Mouse (Mus musculus) R1 (cell line): ENCODE results near the gene Cct5.
"Not testable (repeated sequence)": the region's sequence is repeated elsewhere in the genome, so short reads cannot be mapped to it uniquely, and the experiment has no call there.

Experiments used
- DNase-seq: peaks from one replicate; pipeline ENCODE4 v3.0.0-alpha.2; 2018; ENCODE audit warnings: low read depth, low spot score

Gene Cct5

GRCm38 (mm10) chr15:31599834-31600233, 1.8 kb downstream of the Cct5 start:
- DNase-seq, result no peak

GRCm38 (mm10) chr15:31595651-31596050, 6.0 kb downstream of the Cct5 start:
- DNase-seq, result no peak

- no peak for DNase-seq
These were observed 7.3 kb downstream of the Cct5 start for GRCm38 (mm10) chr15:31594260-31594659.

- no peak for DNase-seq
These were observed 9.1 kb downstream of the Cct5 start for GRCm38 (mm10) chr15:31592531-31592930.

GRCm38 (mm10) chr15:31590176-31590575, 11.4 kb downstream of the Cct5 start:
- DNase-seq, result no peak

GRCm38 (mm10) chr15:31588989-31589640, 12.5 kb downstream of the Cct5 start:
- no peak for DNase-seq

- DNase-seq, result no peak
These were observed 13.8 kb downstream of the Cct5 start for GRCm38 (mm10) chr15:31587789-31588188.

- DNase-seq, result peak; percentile 86
These were observed 15.1 kb downstream of the Cct5 start for GRCm38 (mm10) chr15:31586519-31586918.

GRCm38 (mm10) chr15:31586088-31586487, 15.5 kb downstream of the Cct5 start:
- DNase-seq, result no peak

GRCm38 (mm10) chr15:31585238-31585637, 16.4 kb downstream of the Cct5 start:
- no peak for DNase-seq

- no peak for DNase-seq
These were observed 18.1 kb downstream of the Cct5 start for GRCm38 (mm10) chr15:31583304-31584085.

GRCm38 (mm10) chr15:31581086-31581485, 20.5 kb downstream of the Cct5 start:
- DNase-seq, result not testable (repeated sequence)

GRCm38 (mm10) chr15:31576076-31576475, 25.5 kb downstream of the Cct5 start:
- DNase-seq, result no peak

- DNase-seq, result no peak
These were observed 27.9 kb downstream of the Cct5 start for GRCm38 (mm10) chr15:31573692-31574091.

GRCm38 (mm10) chr15:31573287-31573686, 28.3 kb downstream of the Cct5 start:
- DNase-seq, result no peak

- no peak for DNase-seq
These were observed 29.5 kb downstream of the Cct5 start for GRCm38 (mm10) chr15:31571906-31572722.

- DNase-seq, result no peak
These were observed 30.6 kb downstream of the Cct5 start for GRCm38 (mm10) chr15:31570959-31571358.

GRCm38 (mm10) chr15:31569325-31570022, 32.1 kb downstream of the Cct5 start:
- DNase-seq, result no peak

GRCm38 (mm10) chr15:31568581-31568996, 33.0 kb downstream of the Cct5 start:
- DNase-seq, result no peak

GRCm38 (mm10) chr15:31567431-31567830, 34.2 kb downstream of the Cct5 start:
- peak; percentile 61 for DNase-seq

GRCm38 (mm10) chr15:31565786-31566185, 35.8 kb downstream of the Cct5 start:
- DNase-seq, result no peak

- DNase-seq, result no peak
These were observed 36.4 kb downstream of the Cct5 start, which contains the start of gene Cmbl for GRCm38 (mm10) chr15:31565184-31565583. Gene Cmbl, plus strand, starts transcription at chr15:31565389.
